Mouse (Mus musculus) midbrain, embryonic 12.5 days (tissue): ENCODE measurements around the gene Cacna1g. TPM values are rescaled to one million over a fixed set of nuclear protein-coding genes. Genes with fewer than 3 reads are reported as not detected.

Experiments
- ATAC-seq: fragments of 200-750 bp; cut with Nextera tagmentation; 2 replicates; pipeline ENCODE4 v1.8.0; 2017; ENCODE audit warnings: low read depth, moderate TSS enrichment, moderate library complexity; ENCODE audit not compliant: low FRiP score
- H3K27ac ChIP-seq: fragments of 300-500 bp; sonication (generic); replicated peaks from 2 replicates; pipeline ENCODE4 v1.5.1; 2016; ENCODE audit warnings: mild to moderate bottlenecking
- H3K27me3 ChIP-seq: fragments of 300-500 bp; sonication (generic); 2 replicates; pipeline ENCODE4 v1.6.1; 2016; ENCODE audit warnings: mild to moderate bottlenecking
- H3K36me3 ChIP-seq: fragments of 300-500 bp; sonication (generic); 2 replicates; pipeline ENCODE4 v1.6.1; 2016
- H3K4me1 ChIP-seq: fragments of 300-500 bp; sonication (generic); 2 replicates; pipeline ENCODE4 v1.6.1; 2016
- H3K4me2 ChIP-seq: fragments of 300-500 bp; sonication (generic); replicated peaks from 2 replicates; pipeline ENCODE4 v1.6.1; 2016; ENCODE audit warnings: mild to moderate bottlenecking, moderate library complexity
- H3K4me3 ChIP-seq: fragments of 300-500 bp; sonication (generic); 2 replicates; pipeline ENCODE4 v1.5.1; 2016; ENCODE audit warnings: mild to moderate bottlenecking
- H3K9ac ChIP-seq: fragments of 300-500 bp; sonication (generic); replicated peaks from 2 replicates; pipeline ENCODE4 v1.6.1; 2016; ENCODE audit warnings: mild to moderate bottlenecking, moderate library complexity
- H3K9me3 ChIP-seq: fragments of 300-500 bp; sonication (generic); 2 replicates; pipeline ENCODE4 v1.6.1; 2016; ENCODE audit warnings: mild to moderate bottlenecking
- WGBS: fragments of 180-500 bp; shearing (Covaris S2); methylation state at CpG from one replicate; pipeline ENCODE4 v1.1.7; 2016; 5-methylcytosine and 5-hydroxymethylcytosine counted together
- polyA plus RNA-seq: library from polyadenylated mRNA; unstranded; fragments of >200 nt; fragmentation: Nextera tagmentation; extraction: Ambion mirVana; gene quantifications from 2 replicates; pipeline ENCODE4 v1.2.1, GENCODE M21; 2016

Cacna1g gene
- polyA plus RNA-seq, 1 experiment from 2014 or later, result 16.2 TPM

- no peak overlapping the region for H3K4me2 ChIP-seq
- ATAC-seq, result no peak
- WGBS, result 89% methylated on average over 15 of the region's 15 CpGs
- no peak overlapping the region for H3K27ac ChIP-seq
- peaks cover 28% of the 10 kb centered on the region for H3K36me3 ChIP-seq
- H3K4me1 ChIP-seq, result peaks cover 9% of the 10 kb centered on the region
- H3K9me3 ChIP-seq, result no peaks in the 10 kb centered on the region
- no peaks in the 10 kb centered on the region for H3K27me3 ChIP-seq
- no peak overlapping the region for H3K4me3 ChIP-seq
- H3K9ac ChIP-seq, result no peak overlapping the region
Observed at GRCm38 (mm10) chr11:94457001-94457400, 17.0 kb downstream of the Cacna1g start.

DNA sequence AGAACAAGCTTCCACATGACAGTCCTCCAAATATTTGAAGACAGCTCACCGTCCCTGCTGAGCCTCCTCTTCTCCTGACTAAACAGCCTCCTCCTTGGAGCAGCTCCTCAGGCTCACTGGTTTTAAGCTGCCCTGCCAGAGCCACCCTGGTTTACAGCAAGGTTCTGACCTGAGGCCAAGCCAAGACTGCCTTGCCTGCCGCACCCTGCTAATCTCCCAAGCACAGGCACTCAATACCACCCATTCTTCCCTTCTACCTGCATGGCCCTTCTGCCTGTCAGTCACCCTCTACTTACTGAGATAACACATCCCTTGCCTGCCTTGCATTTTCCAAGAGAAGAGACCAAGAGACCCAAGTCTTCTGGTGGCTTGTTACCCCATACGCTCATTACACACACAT, 17.7 kb downstream of the Cacna1g start:
- H3K9me3 ChIP-seq, result no peaks in the 10 kb centered on the region
- peaks cover 9% of the 10 kb centered on the region for H3K4me1 ChIP-seq
- H3K4me2 ChIP-seq, result no peak overlapping the region
- 86% methylated on average over 3 of the region's 3 CpGs for WGBS
- H3K4me3 ChIP-seq, result no peak overlapping the region
- H3K36me3 ChIP-seq, result peaks cover 27% of the 10 kb centered on the region
- ATAC-seq, result no peak
- 0 out of 2 replicates have a peak overlapping the region, but pooled peaks have one; percentile 16 for H3K27ac ChIP-seq
- no peak overlapping the region for H3K9ac ChIP-seq
- H3K27me3 ChIP-seq, result no peaks in the 10 kb centered on the region

GRCm38 (mm10) chr11:94455161-94455820, 18.7 kb downstream of the Cacna1g start:
- H3K4me3 ChIP-seq, result no peak overlapping the region
- 86% methylated on average over 10 of the region's 10 CpGs for WGBS
- no peak overlapping the region for H3K9ac ChIP-seq
- H3K27ac ChIP-seq, result no peak overlapping the region
- H3K27me3 ChIP-seq, result no peaks in the 10 kb centered on the region
- peaks cover 18% of the 10 kb centered on the region for H3K4me1 ChIP-seq
- ATAC-seq, result no peak
- no peaks in the 10 kb centered on the region for H3K9me3 ChIP-seq
- H3K4me2 ChIP-seq, result no peak overlapping the region
- peaks cover 23% of the 10 kb centered on the region for H3K36me3 ChIP-seq

GRCm38 (mm10) chr11:94454756-94455155, 19.2 kb downstream of the Cacna1g start:
- Histone ChIP-seq H3K4me3 (no peak overlapping the region), H3K4me1 (peaks cover 24% of the 10 kb centered on the region), H3K4me2 (no peak overlapping the region), H3K27me3 (no peaks in the 10 kb centered on the region), H3K36me3 (peaks cover 21% of the 10 kb centered on the region), H3K9me3 (no peaks in the 10 kb centered on the region), H3K9ac (no peak overlapping the region; the same call in 1 of the 2 replicates), H3K27ac (no peak overlapping the region)
- no peak for ATAC-seq
- 72% methylated on average over 5 of the region's 5 CpGs for WGBS

- WGBS, result 72% methylated on average over 12 of the region's 12 CpGs
- Histone ChIP-seq H3K4me1 (peaks cover 40% of the 10 kb centered on the region), H3K27ac (no peak overlapping the region), H3K36me3 (0 out of 2 replicates have a peak, but pooled peaks cover 4% of the 10 kb centered on the region), H3K9ac (no peak overlapping the region), H3K4me3 (no peak overlapping the region), H3K4me2 (no peak overlapping the region), H3K9me3 (no peaks in the 10 kb centered on the region), H3K27me3 (no peaks in the 10 kb centered on the region)
- ATAC-seq, result no peak
Observed at GRCm38 (mm10) chr11:94451091-94451773, 22.8 kb downstream of the Cacna1g start.

DNA sequence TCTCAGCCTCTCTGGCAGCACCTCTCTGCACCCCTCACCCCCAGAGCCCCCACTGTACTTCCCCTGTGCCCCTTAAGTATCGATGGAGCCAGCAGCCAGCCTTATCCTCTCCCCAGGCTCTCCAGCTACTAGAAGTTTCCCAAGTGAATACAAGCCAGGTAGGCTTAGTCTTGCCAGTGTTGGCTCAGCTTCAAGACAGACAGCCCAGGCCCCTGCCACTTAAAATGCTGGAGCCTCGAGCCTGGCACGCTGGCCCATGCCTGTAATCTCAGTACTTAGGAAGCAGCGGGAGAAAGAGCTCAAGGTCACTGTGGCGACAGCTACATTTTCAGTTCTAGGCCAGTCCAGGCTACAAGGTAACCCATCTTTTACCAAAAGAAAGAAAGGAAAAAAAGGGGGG, 24.1 kb downstream of the Cacna1g start:
- H3K4me2 ChIP-seq, result no peak overlapping the region
- H3K36me3 ChIP-seq, result no peaks in the 10 kb centered on the region
- no peak overlapping the region for H3K4me3 ChIP-seq
- peaks cover 49% of the 10 kb centered on the region for H3K4me1 ChIP-seq
- H3K27me3 ChIP-seq, result no peaks in the 10 kb centered on the region
- ATAC-seq, result no peak
- 63% methylated on average over 5 of the region's 5 CpGs for WGBS
- H3K9ac ChIP-seq, result no peak overlapping the region
- H3K27ac ChIP-seq, result peak overlapping the region; percentile 65
- H3K9me3 ChIP-seq, result no peaks in the 10 kb centered on the region

- no peak for ATAC-seq
- H3K4me3 ChIP-seq, result no peak overlapping the region
- H3K36me3 ChIP-seq, result no peaks in the 10 kb centered on the region
- H3K9ac ChIP-seq, result no peak overlapping the region
- 21% methylated on average over 8 of the region's 8 CpGs for WGBS
- peak overlapping the region; percentile 65 for H3K27ac ChIP-seq
- H3K4me2 ChIP-seq, result no peak overlapping the region
- H3K9me3 ChIP-seq, result no peaks in the 10 kb centered on the region
- H3K4me1 ChIP-seq, result peaks cover 51% of the 10 kb centered on the region
- H3K27me3 ChIP-seq, result no peaks in the 10 kb centered on the region
Observed at GRCm38 (mm10) chr11:94449239-94449638, 24.8 kb downstream of the Cacna1g start.

GRCm38 (mm10) chr11:94447017-94447416, 27.0 kb downstream of the Cacna1g start:
- no peaks in the 10 kb centered on the region for H3K27me3 ChIP-seq
- no peak overlapping the region for H3K4me2 ChIP-seq
- H3K4me1 ChIP-seq, result peaks cover 59% of the 10 kb centered on the region
- no peak for ATAC-seq
- H3K36me3 ChIP-seq, result peaks cover 13% of the 10 kb centered on the region; the same call in 1 of the 2 replicates
- 18% methylated on average over 3 of the region's 3 CpGs for WGBS
- H3K4me3 ChIP-seq, result no peak overlapping the region
- H3K9me3 ChIP-seq, result no peaks in the 10 kb centered on the region
- H3K9ac ChIP-seq, result no peak overlapping the region
- H3K27ac ChIP-seq, result peak overlapping the region; percentile 16; the same call in 1 of the 2 replicates

DNA sequence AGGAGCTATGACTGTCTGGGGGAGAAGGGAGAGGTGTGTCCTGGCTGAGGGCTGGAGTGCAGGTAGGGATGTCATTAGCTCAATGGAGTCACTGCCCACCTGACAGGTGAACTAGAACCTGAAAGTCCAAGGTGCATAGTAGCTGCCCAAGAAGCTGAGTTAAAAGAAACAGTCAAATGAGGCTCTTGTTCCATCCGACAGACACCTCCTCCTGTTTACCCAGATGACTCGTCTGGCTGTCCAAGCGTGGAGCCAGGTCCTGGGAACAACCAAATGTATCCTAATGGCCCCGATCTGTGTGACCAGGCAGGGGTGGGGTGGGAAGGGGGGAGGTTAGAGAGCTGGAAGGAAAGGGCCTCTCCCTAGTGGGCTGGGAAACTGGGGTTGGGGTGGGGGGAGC, 28.7 kb downstream of the Cacna1g start:
- Histone ChIP-seq H3K27ac (peak overlapping the region; percentile 43; the same call in 1 of the 2 replicates), H3K4me1 (peaks cover 67% of the 10 kb centered on the region), H3K36me3 (peaks cover 13% of the 10 kb centered on the region; the same call in 1 of the 2 replicates), H3K9me3 (no peaks in the 10 kb centered on the region), H3K4me3 (no peak overlapping the region), H3K9ac (no peak overlapping the region), H3K27me3 (no peaks in the 10 kb centered on the region), H3K4me2 (no peak overlapping the region)
- WGBS, result 34% methylated on average over 4 of the region's 4 CpGs
- no peak for ATAC-seq

- Histone ChIP-seq H3K36me3 (peaks cover 13% of the 10 kb centered on the region; the same call in 1 of the 2 replicates), H3K9ac (no peak overlapping the region), H3K4me3 (no peak overlapping the region), H3K9me3 (no peaks in the 10 kb centered on the region), H3K27ac (no peak overlapping the region; the same call in 1 of the 2 replicates), H3K4me2 (no peak overlapping the region), H3K27me3 (no peaks in the 10 kb centered on the region), H3K4me1 (peaks cover 67% of the 10 kb centered on the region)
- ATAC-seq, result no peak
- WGBS, result 57% methylated on average over 5 of the region's 5 CpGs
Observed at GRCm38 (mm10) chr11:94444829-94445228, 29.2 kb downstream of the Cacna1g start.

- no peak for ATAC-seq
- H3K4me3 ChIP-seq, result no peak overlapping the region
- peaks cover 54% of the 10 kb centered on the region for H3K4me1 ChIP-seq
- no peak overlapping the region for H3K4me2 ChIP-seq
- H3K9ac ChIP-seq, result 0 out of 2 replicates have a peak overlapping the region, but pooled peaks have one; percentile 15
- no peaks in the 10 kb centered on the region for H3K9me3 ChIP-seq
- 61% methylated on average over 9 of the region's 9 CpGs for whole genome bisulfite sequencing
- peaks cover 17% of the 10 kb centered on the region; the same call in 1 of the 2 replicates for H3K36me3 ChIP-seq
- peak overlapping the region; percentile 52; the same call in 1 of the 2 replicates for H3K27ac ChIP-seq
- H3K27me3 ChIP-seq, result no peaks in the 10 kb centered on the region
Observed at GRCm38 (mm10) chr11:94441752-94442151, 32.2 kb downstream of the Cacna1g start.

DNA sequence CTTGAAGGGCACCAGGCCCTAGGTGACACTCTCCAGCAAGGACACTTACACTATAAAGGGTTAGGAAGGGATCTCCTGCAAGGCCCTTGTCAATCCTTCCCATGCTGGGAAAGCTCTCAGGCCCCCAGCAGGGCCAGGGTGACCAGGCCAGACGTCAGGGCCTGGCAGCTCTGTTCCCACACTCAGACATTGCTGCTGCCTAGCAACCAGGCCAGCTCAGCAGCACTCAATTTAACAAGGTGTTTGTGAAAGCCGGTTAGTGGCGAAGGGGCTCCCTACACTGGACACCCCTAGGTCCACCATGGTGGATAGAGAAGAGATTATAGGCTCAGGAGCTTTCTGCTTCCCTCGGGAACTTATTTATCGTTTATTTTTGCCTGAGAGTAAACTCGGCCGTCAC, 32.9 kb downstream of the Cacna1g start:
- 12% methylated on average over 7 of the region's 7 CpGs for WGBS
- peaks cover 17% of the 10 kb centered on the region; the same call in 1 of the 2 replicates for H3K36me3 ChIP-seq
- no peaks in the 10 kb centered on the region for H3K9me3 ChIP-seq
- H3K27ac ChIP-seq, result peak overlapping the region; percentile 52
- no peak overlapping the region for H3K4me2 ChIP-seq
- H3K4me1 ChIP-seq, result peaks cover 53% of the 10 kb centered on the region
- 0 out of 2 replicates have a peak, but pooled peaks have one; percentile 51 for ATAC-seq
- no peak overlapping the region for H3K4me3 ChIP-seq
- H3K27me3 ChIP-seq, result no peaks in the 10 kb centered on the region
- 0 out of 2 replicates have a peak overlapping the region, but pooled peaks have one; percentile 15 for H3K9ac ChIP-seq
